Mouse (Mus musculus) hindbrain, embryonic 14.5 days (tissue): ENCODE data around the gene Ppdpf. TPM values are rescaled to one million over a fixed set of nuclear protein-coding genes. Genes with fewer than 3 reads are reported as not detected.
A peak's percentile ranks its signal among the peaks of the same experiment; 100 is the strongest.

Experiments
- ATAC-seq: fragments of 200-750 bp; cut with Nextera tagmentation; 2 replicates; pipeline ENCODE4 v1.8.0; 2017; ENCODE audit warnings: moderate number of reproducible peaks, mild to moderate bottlenecking, moderate TSS enrichment, moderate library complexity; ENCODE audit not compliant: low FRiP score
- DNase-seq: peaks from one replicate; pipeline ENCODE4 v3.0.0-alpha.2; 2015; ENCODE audit warnings: low spot score
- H3K27ac ChIP-seq: fragments of 300-500 bp; sonication (generic); 2 replicates; pipeline ENCODE4 v1.5.1; 2014; ENCODE audit warnings: mild to moderate bottlenecking, moderate library complexity
- H3K27me3 ChIP-seq: fragments of 300-500 bp; sonication (generic); 2 replicates; pipeline ENCODE4 v1.6.1; 2014; ENCODE audit warnings: mild to moderate bottlenecking, low read length, mixed read lengths; ENCODE audit not compliant: control insufficient read depth, insufficient read depth
- H3K36me3 ChIP-seq: fragments of 300-500 bp; sonication (generic); replicated peaks from 2 replicates; pipeline ENCODE4 v1.6.1; 2014; ENCODE audit not compliant: control insufficient read depth, insufficient read depth
- H3K4me1 ChIP-seq: fragments of 300-500 bp; sonication (generic); replicated peaks from 2 replicates; pipeline ENCODE4 v1.6.1; 2014; ENCODE audit warnings: antibody characterized with exemption, low read length, mixed read lengths; ENCODE audit not compliant: control insufficient read depth, insufficient read depth
- H3K4me2 ChIP-seq: fragments of 300-500 bp; sonication (generic); replicated peaks from 2 replicates; pipeline ENCODE4 v1.6.1; 2014; ENCODE audit warnings: mild to moderate bottlenecking, moderate library complexity
- H3K4me3 ChIP-seq: fragments of 300-500 bp; sonication (generic); replicated peaks from 2 replicates; pipeline ENCODE4 v1.5.1; 2014; ENCODE audit warnings: mild to moderate bottlenecking, low read length
- H3K9ac ChIP-seq: fragments of 300-500 bp; sonication (generic); 2 replicates; pipeline ENCODE4 v1.6.1; 2014
- H3K9me3 ChIP-seq: fragments of 300-500 bp; sonication (generic); 2 replicates; pipeline ENCODE4 v1.6.1; 2016; ENCODE audit warnings: low read length; ENCODE audit not compliant: control insufficient read depth
- WGBS: fragments of 180-500 bp; shearing (Covaris S2); extraction: QIAGEN DNeasy Blood & Tissue Kit; methylation state at CpG from one replicate; pipeline ENCODE4 v1.1.7; 2014; 5-methylcytosine and 5-hydroxymethylcytosine counted together
- polyA plus RNA-seq: library from polyadenylated mRNA; unstranded; fragments of >200 nt; fragmentation: Nextera tagmentation; extraction: Ambion mirVana; gene quantifications from 2 replicates; pipeline ENCODE4 v1.2.1, GENCODE M21; 2014

The Ppdpf gene
- polyA plus RNA-seq, 1 experiment from 2014 or later, result 446 TPM

DNA sequence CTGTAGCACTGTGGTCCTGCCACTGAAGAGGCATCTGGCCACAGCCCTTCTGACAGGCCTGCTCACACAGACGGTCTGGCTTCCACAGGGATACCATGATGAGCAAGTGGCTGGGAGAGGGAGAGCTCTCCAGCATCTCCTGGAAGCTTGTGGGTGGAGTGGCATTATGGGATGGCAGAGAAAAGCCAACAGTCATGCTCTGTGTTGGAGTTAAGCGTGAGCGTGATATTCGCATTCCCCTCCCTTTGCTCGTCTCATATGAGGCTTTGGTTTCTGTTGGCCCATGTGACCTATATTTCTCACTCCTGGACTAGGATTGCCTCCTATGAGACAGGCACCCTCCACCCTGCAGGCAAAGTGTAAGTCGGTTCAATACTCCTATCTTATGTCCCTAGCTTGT, 36.8 kb upstream of the Ppdpf start:
- no peak overlapping the region for H3K4me2 ChIP-seq
- ATAC-seq (no peak), DNase-seq (no peak)
- H3K4me3 ChIP-seq, result no peak overlapping the region
- 79% methylated on average over 6 of the region's 6 CpGs for WGBS
- peaks cover 19% of the 10 kb centered on the region for H3K4me1 ChIP-seq
- peaks cover 4% of the 10 kb centered on the region; the same call in 1 of the 2 replicates for H3K27me3 ChIP-seq
- no peak overlapping the region for H3K9ac ChIP-seq
- no peak overlapping the region for H3K27ac ChIP-seq
- no peaks in the 10 kb centered on the region for H3K9me3 ChIP-seq
- H3K36me3 ChIP-seq, result peaks cover 49% of the 10 kb centered on the region

- H3K4me1 ChIP-seq, result peaks cover 37% of the 10 kb centered on the region
- H3K27ac ChIP-seq, result no peak overlapping the region
- H3K4me3 ChIP-seq, result no peak overlapping the region
- no peak for ATAC-seq
- peaks cover 35% of the 10 kb centered on the region for H3K36me3 ChIP-seq
- peaks cover 4% of the 10 kb centered on the region; the same call in 1 of the 2 replicates for H3K27me3 ChIP-seq
- WGBS, result 95% methylated on average over 17 of the region's 17 CpGs
- no peak overlapping the region for H3K4me2 ChIP-seq
- no peak for DNase-seq
- H3K9ac ChIP-seq, result no peak overlapping the region
- H3K9me3 ChIP-seq, result no peaks in the 10 kb centered on the region
Measured at GRCm38 (mm10) chr2:181152701-181153100, 34.3 kb upstream of the Ppdpf start.

DNA sequence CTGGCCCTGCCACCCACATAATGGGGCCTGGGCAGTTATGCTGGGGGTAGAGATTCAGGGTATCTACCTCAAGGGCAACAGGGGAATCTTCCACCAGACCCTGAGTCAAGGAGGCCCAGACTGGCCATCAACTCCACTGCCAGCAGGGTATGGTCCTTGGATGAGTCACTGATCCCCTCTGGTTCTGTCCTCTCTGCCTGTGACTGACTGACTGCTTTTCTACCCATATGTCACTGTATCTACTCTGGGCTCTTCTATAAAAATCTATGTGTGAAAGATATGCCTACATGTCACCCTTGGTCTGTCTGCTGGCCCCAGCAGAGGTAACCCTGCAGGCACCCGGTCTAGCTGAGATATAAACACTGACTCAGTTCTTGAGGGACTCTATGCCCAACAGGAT, 33.9 kb upstream of the Ppdpf start:
- Histone ChIP-seq H3K9me3 (no peaks in the 10 kb centered on the region), H3K36me3 (peaks cover 34% of the 10 kb centered on the region), H3K4me2 (no peak overlapping the region), H3K27ac (no peak overlapping the region), H3K4me3 (no peak overlapping the region), H3K9ac (no peak overlapping the region), H3K27me3 (peaks cover 4% of the 10 kb centered on the region; the same call in 1 of the 2 replicates), H3K4me1 (peaks cover 35% of the 10 kb centered on the region)
- 96% methylated on average over 1 of the region's 1 CpGs for WGBS
- ATAC-seq (no peak), DNase-seq (no peak)

DNA sequence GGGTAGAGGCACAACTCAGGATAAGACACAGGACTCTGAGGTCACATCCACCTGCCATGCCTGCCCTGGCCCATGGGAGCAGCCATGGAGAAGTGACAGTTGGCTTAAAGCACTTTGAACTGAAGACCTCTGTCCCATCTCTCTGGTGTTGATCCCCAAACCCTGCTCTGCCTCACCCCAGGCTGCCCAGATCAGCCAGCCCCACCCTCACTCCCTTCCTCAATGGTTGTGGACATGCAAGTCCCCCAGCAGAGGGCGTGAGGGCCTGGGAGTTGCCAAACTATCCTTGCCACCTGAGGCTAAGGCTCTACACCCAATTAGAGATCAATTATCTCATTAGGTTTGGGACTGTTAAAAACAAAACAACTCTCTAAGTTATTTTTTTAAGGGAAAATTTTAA, 33.2 kb upstream of the Ppdpf start:
- WGBS, result 6% methylated on average over 1 of the region's 1 CpGs
- DNase-seq, result no peak
- no peak for ATAC-seq
- Histone ChIP-seq H3K4me1 (peaks cover 28% of the 10 kb centered on the region), H3K27ac (no peak overlapping the region), H3K27me3 (peaks cover 4% of the 10 kb centered on the region; the same call in 1 of the 2 replicates), H3K9ac (no peak overlapping the region), H3K4me3 (no peak overlapping the region), H3K9me3 (no peaks in the 10 kb centered on the region), H3K4me2 (no peak overlapping the region), H3K36me3 (peaks cover 29% of the 10 kb centered on the region)

GRCm38 (mm10) chr2:181154361-181154760, 32.7 kb upstream of the Ppdpf start:
- peaks cover 4% of the 10 kb centered on the region; the same call in 1 of the 2 replicates for H3K27me3 ChIP-seq
- H3K4me3 ChIP-seq, result no peak overlapping the region
- no peak for DNase-seq

GRCm38 (mm10) chr2:181154831-181155415, 32.1 kb upstream of the Ppdpf start:
- no peak for ATAC-seq
- Histone ChIP-seq H3K27me3 (no peaks in the 10 kb centered on the region), H3K4me2 (peak overlapping the region; percentile 76), H3K9ac (peak overlapping the region; percentile 21; the same call in 1 of the 2 replicates), H3K4me1 (peaks cover 39% of the 10 kb centered on the region), H3K27ac (no peak overlapping the region), H3K36me3 (peaks cover 18% of the 10 kb centered on the region), H3K9me3 (no peaks in the 10 kb centered on the region), H3K4me3 (0 out of 2 replicates have a peak overlapping the region, but pooled peaks have one; percentile 43)
- no peak for DNase-seq
- WGBS, result 80% methylated on average over 8 of the region's 8 CpGs

More at GRCm38 (mm10) chr2:181154361-181154760, 32.7 kb upstream of the Ppdpf start:
- peaks cover 33% of the 10 kb centered on the region for H3K4me1 ChIP-seq
- H3K4me2 ChIP-seq, result peak overlapping the region; percentile 76
- H3K9me3 ChIP-seq, result no peaks in the 10 kb centered on the region
- H3K9ac ChIP-seq, result no peak overlapping the region
- no peak for ATAC-seq
- H3K27ac ChIP-seq, result no peak overlapping the region
- H3K36me3 ChIP-seq, result peaks cover 24% of the 10 kb centered on the region
- 95% methylated on average over 3 of the region's 3 CpGs for WGBS

- H3K4me3 ChIP-seq, result peak overlapping the region; percentile 43
- peak overlapping the region; percentile 71 for H3K9ac ChIP-seq
- ATAC-seq (0 out of 2 replicates have a peak, but pooled peaks have one; percentile 15), DNase-seq (no peak)
- no peaks in the 10 kb centered on the region for H3K9me3 ChIP-seq
- H3K4me2 ChIP-seq, result peak overlapping the region; percentile 76
- WGBS, result 56% methylated on average over 4 of the region's 4 CpGs
- no peaks in the 10 kb centered on the region for H3K27me3 ChIP-seq
- H3K27ac ChIP-seq, result peak overlapping the region; percentile 88
- H3K4me1 ChIP-seq, result peaks cover 44% of the 10 kb centered on the region
- H3K36me3 ChIP-seq, result peaks cover 11% of the 10 kb centered on the region
Measured at GRCm38 (mm10) chr2:181155801-181156200, 31.2 kb upstream of the Ppdpf start.

DNA sequence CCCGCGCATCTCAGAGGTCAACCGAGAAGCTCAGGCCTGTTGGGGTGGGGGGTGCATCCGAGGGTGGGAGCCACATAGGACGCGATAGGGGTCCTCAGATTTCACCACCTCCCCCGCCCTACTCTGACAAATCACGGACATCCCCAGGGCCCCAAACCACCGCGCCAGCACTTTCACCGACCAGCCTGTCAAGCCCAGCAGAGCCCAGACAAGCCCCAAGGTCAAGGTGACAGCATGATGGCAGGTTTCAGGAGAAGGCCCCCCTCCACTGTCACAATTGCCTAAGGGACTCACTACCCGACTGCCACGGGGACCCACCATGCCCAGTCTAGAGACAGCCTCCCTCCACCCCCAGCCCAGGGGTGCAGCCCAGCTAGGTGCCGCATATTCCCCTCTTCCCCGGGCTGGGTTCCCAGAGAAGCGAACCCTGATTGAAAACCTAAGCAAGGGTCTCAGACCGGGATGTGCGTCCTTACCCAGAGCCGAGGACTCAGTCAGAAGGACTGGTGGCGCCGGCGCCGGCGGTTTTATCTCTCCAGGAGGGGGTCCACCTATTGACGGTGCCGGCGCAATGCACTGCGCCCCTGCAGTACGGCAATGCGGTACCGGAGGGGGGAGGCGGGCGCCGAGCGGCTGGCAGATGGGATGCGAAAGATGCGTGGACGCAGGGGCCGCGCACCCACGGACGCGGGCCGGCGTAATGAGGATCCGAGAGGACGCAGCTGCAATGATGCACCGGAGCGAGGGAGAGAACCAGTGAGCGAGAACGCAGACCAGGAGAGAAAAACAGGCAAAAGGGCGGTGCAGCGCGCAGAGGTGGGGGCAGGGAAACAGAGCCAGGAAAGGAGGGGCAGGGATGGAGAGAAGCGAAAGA, 30.6 kb upstream of the Ppdpf start, which contains the start of gene Eef1a2:
Gene Eef1a2, minus strand, starts transcription at position 767 of the 874 bp plus-strand sequence.
- Histone ChIP-seq H3K4me1 (peaks cover 44% of the 10 kb centered on the region), H3K9ac (peak within 1 kb of the TSS; percentile 71), H3K27ac (peak within 1 kb of the TSS; percentile 88), H3K4me2 (peak within 1 kb of the TSS; percentile 76), H3K27me3 (no peaks in the 10 kb centered on the region), H3K36me3 (peaks cover 8% of the 10 kb centered on the region; the same call in 1 of the 2 replicates), H3K4me3 (peak within 1 kb of the TSS; percentile 43), H3K9me3 (no peaks in the 10 kb centered on the region)
- WGBS, result 3% methylated on average over 55 of the region's 55 CpGs
- DNase-seq (peak; percentile 75), ATAC-seq (peak; percentile 81)

- WGBS, result 80% methylated on average over 4 of the region's 4 CpGs
- peak overlapping the region; percentile 71 for H3K9ac ChIP-seq
- DNase-seq (no peak), ATAC-seq (no peak)
- peak overlapping the region; percentile 88 for H3K27ac ChIP-seq
- no peaks in the 10 kb centered on the region for H3K9me3 ChIP-seq
- peaks cover 7% of the 10 kb centered on the region; the same call in 1 of the 2 replicates for H3K36me3 ChIP-seq
- peak overlapping the region; percentile 43 for H3K4me3 ChIP-seq
- H3K4me2 ChIP-seq, result peak overlapping the region; percentile 76
- peaks cover 44% of the 10 kb centered on the region for H3K4me1 ChIP-seq
- no peaks in the 10 kb centered on the region for H3K27me3 ChIP-seq
Measured at GRCm38 (mm10) chr2:181157180-181157579, 29.9 kb upstream of the Ppdpf start.
